Mouse (Mus musculus): ENCODE measurements around the gene Tgds.

GRCm38 (mm10) chr14:118179251-118179650, 46.7 kb upstream of the Tgds start:
- TF ChIP-seq CTCF (IDR thresholded peaks at IDR 0.05; ENCODE audit: borderline replicate concordance, control insufficient read depth, extremely low read depth, insufficient read depth, low read length, poor library complexity) (no peak), POLR2A (IDR thresholded peaks at IDR 0.05; ENCODE audit: control insufficient read depth, extremely low read depth, insufficient read depth, low read length, poor library complexity) (no peak)
